Mouse (Mus musculus) MEL (cell line): Measurements from ENCODE around the gene Mpp3. TPM values are rescaled to one million over a fixed set of nuclear protein-coding genes. Genes with fewer than 3 reads are reported as not detected.

Experiments
- DNase-seq: peaks from one replicate; pipeline ENCODE4 v3.0.0; 2011; ENCODE audit warnings: low read depth, low spot score
- H3K27ac ChIP-seq: 2 replicates; pipeline ENCODE4 v1.5.1; 2012; ENCODE audit warnings: low read depth, mild to moderate bottlenecking, control low read depth, low read length, moderate library complexity; ENCODE audit not compliant: control insufficient read depth
- H3K27me3 ChIP-seq, 2 experiments: fragments of 150-350 bp in 1 of 2; sonication (generic) in 1 of 2; 2 replicates each; pipeline ENCODE4 v1.6.1; 2012; ENCODE audit warnings: low read length in 2 of 2, mild to moderate bottlenecking in 2 of 2, improper control_type of control experiment in 1 of 2, moderate library complexity in 1 of 2; ENCODE audit not compliant: insufficient read depth in 2 of 2, control insufficient read depth in 1 of 2
- H3K36me3 ChIP-seq, 2 experiments: 2 replicates each; pipeline ENCODE4 v1.6.1; 2012 to 2014; ENCODE audit warnings: low read length in 2 of 2, improper control_type of control experiment in 1 of 2, inconsistent platforms in 1 of 2, mild to moderate bottlenecking in 1 of 2; ENCODE audit not compliant: insufficient read depth in 2 of 2, control insufficient read depth in 1 of 2
- H3K4me1 ChIP-seq, 2 experiments: fragments of 150-350 bp in 1 of 2; sonication (generic) in 1 of 2; 2 replicates each; pipeline ENCODE4 v1.6.1; 2012; ENCODE audit warnings: low read length in 2 of 2, improper control_type of control experiment in 1 of 2, mild to moderate bottlenecking in 1 of 2; ENCODE audit not compliant: insufficient read depth in 2 of 2, control insufficient read depth in 1 of 2
- H3K4me3 ChIP-seq, 2 experiments: fragments of 150-350 bp in 1 of 2; sonication (generic) in 1 of 2; 2 replicates each; pipeline ENCODE4 v1.5.1; 2012; ENCODE audit warnings: low read depth in 2 of 2, low read length in 2 of 2, mild to moderate bottlenecking in 2 of 2, moderate library complexity in 2 of 2, control low read depth in 1 of 2, improper control_type of control experiment in 1 of 2; ENCODE audit not compliant: control insufficient read depth in 1 of 2, insufficient read depth in 1 of 2
- H3K79me2 ChIP-seq: 2 replicates; pipeline ENCODE4 v1.6.1; 2012; ENCODE audit warnings: mild to moderate bottlenecking, low read length, moderate library complexity; ENCODE audit not compliant: control insufficient read depth, poor library complexity, insufficient read depth
- H3K9ac ChIP-seq: 2 replicates; pipeline ENCODE4 v1.6.1; 2012; ENCODE audit warnings: low read depth, mild to moderate bottlenecking, control low read depth, low read length, moderate library complexity; ENCODE audit not compliant: control insufficient read depth, poor library complexity, severe bottlenecking
- H3K9me3 ChIP-seq: fragments of 150-350 bp; sonication (generic); replicated peaks from 2 replicates; pipeline ENCODE4 v1.6.1; 2012; ENCODE audit warnings: mild to moderate bottlenecking, low read length, improper control_type of control experiment, moderate library complexity; ENCODE audit not compliant: insufficient read depth
- CHD1 ChIP-seq: IDR thresholded peaks from 2 replicates; pipeline ENCODE4 v1.6.1; 2012; ENCODE audit warnings: low read depth, mild to moderate bottlenecking, inconsistent platforms, low read length, improper control_type of control experiment
- CHD2 ChIP-seq: IDR thresholded peaks from 2 replicates; pipeline ENCODE4 v1.6.1; 2011; ENCODE audit warnings: low read length, improper control_type of control experiment
- ELF1 ChIP-seq: IDR thresholded peaks from 2 replicates; pipeline ENCODE4 v1.6.1; 2014; ENCODE audit warnings: low read depth, mild to moderate bottlenecking, inconsistent platforms, low read length, improper control_type of control experiment, moderate library complexity
- ETS1 ChIP-seq: IDR thresholded peaks from 2 replicates; pipeline ENCODE4 v1.6.1; 2012; ENCODE audit warnings: low read depth, mild to moderate bottlenecking, inconsistent platforms, low read length, improper control_type of control experiment, moderate library complexity
- GABPA ChIP-seq: IDR thresholded peaks from 2 replicates; pipeline ENCODE4 v1.6.1; 2012; ENCODE audit warnings: low read depth, mild to moderate bottlenecking, inconsistent platforms, low read length, improper control_type of control experiment, moderate library complexity
- GATA1 ChIP-seq: IDR thresholded peaks from 2 replicates; pipeline ENCODE4 v1.6.1; 2011; ENCODE audit warnings: low read depth, low read length, improper control_type of control experiment
- HCFC1 ChIP-seq: IDR thresholded peaks from 2 replicates; pipeline ENCODE4 v1.6.1; 2012; ENCODE audit warnings: low read depth, mild to moderate bottlenecking, inconsistent platforms, low read length, improper control_type of control experiment, moderate library complexity
- MAFK ChIP-seq: IDR thresholded peaks from 2 replicates; pipeline ENCODE4 v1.6.1; 2011; ENCODE audit warnings: low read depth, mild to moderate bottlenecking, low read length, improper control_type of control experiment, borderline replicate concordance
- MAX ChIP-seq: IDR thresholded peaks from 2 replicates; pipeline ENCODE4 v1.6.1; 2011; ENCODE audit warnings: low read length, improper control_type of control experiment
- MAZ ChIP-seq: IDR thresholded peaks from 2 replicates; pipeline ENCODE4 v1.6.1; 2012; ENCODE audit warnings: low read depth, mild to moderate bottlenecking, inconsistent platforms, low read length, improper control_type of control experiment
- MXI1 ChIP-seq: IDR thresholded peaks from 2 replicates; pipeline ENCODE4 v1.6.1; 2011; ENCODE audit warnings: mild to moderate bottlenecking, low read depth, low read length, improper control_type of control experiment
- MYC ChIP-seq: IDR thresholded peaks from 2 replicates; pipeline ENCODE4 v1.6.1; 2011; ENCODE audit warnings: low read depth, mild to moderate bottlenecking, low read length, improper control_type of control experiment, moderate library complexity
- NELFE ChIP-seq: IDR thresholded peaks from 2 replicates; pipeline ENCODE4 v1.6.1; 2011; ENCODE audit warnings: low read depth, low read length, improper control_type of control experiment
- NRF1 ChIP-seq: IDR thresholded peaks from 2 replicates; pipeline ENCODE4 v1.6.1; 2014; ENCODE audit warnings: low read depth, mild to moderate bottlenecking, inconsistent platforms, low read length, improper control_type of control experiment, moderate library complexity; ENCODE audit not compliant: poor library complexity, insufficient read depth, severe bottlenecking
- POLR2A ChIP-seq, 2 experiments: IDR thresholded peaks; 2 replicates each; pipeline ENCODE4 v1.6.1; 2011 to 2012; ENCODE audit warnings: low read length in 2 of 2, mild to moderate bottlenecking in 2 of 2, control low read depth in 1 of 2, improper control_type of control experiment in 1 of 2, low read depth in 1 of 2, moderate library complexity in 1 of 2; ENCODE audit not compliant: control insufficient read depth in 1 of 2, insufficient read depth in 1 of 2, poor library complexity in 1 of 2
- POLR2AphosphoS5 ChIP-seq: IDR thresholded peaks from 2 replicates; pipeline ENCODE4 v1.6.1; 2012; ENCODE audit warnings: low read depth, borderline replicate concordance, mild to moderate bottlenecking, inconsistent platforms, low read length, moderate library complexity, mixed read lengths
- RCOR1 ChIP-seq: IDR thresholded peaks from 2 replicates; pipeline ENCODE4 v1.6.1; 2012; ENCODE audit warnings: low read depth, mild to moderate bottlenecking, inconsistent platforms, low read length, improper control_type of control experiment
- SIN3A ChIP-seq: IDR thresholded peaks from 2 replicates; pipeline ENCODE4 v1.6.1; 2012; ENCODE audit warnings: low read length, improper control_type of control experiment, inconsistent platforms
- SMC3 ChIP-seq: IDR thresholded peaks from 2 replicates; pipeline ENCODE4 v1.6.1; 2011; ENCODE audit warnings: low read depth, low read length, improper control_type of control experiment
- TCF12 ChIP-seq: IDR thresholded peaks from 2 replicates; pipeline ENCODE4 v1.6.1; 2014; ENCODE audit warnings: low read depth, mild to moderate bottlenecking, inconsistent platforms, low read length, improper control_type of control experiment, moderate library complexity
- ZNF384 ChIP-seq: IDR thresholded peaks from 2 replicates; pipeline ENCODE4 v1.6.1; 2012; ENCODE audit warnings: low read depth, mild to moderate bottlenecking, inconsistent platforms, low read length, improper control_type of control experiment
- polyA plus RNA-seq, 2 experiments: library from polyadenylated mRNA; stranded (reverse) in 1 of 2; unstranded in 1 of 2; fragments of >175 nt in 1 of 2; fragments of >200 nt in 1 of 2; gene quantifications; 2 replicates each; pipeline versions ENCODE4 v1.2.1 to v1.2.4; 2012; ENCODE audit warnings: low replicate concordance in 2 of 2, low read depth in 1 of 2; ENCODE audit not compliant: insufficient read length in 2 of 2, insufficient read depth in 1 of 2, missing spikeins in 1 of 2
- total RNA-seq: library from RNA; depleted of rRNA; stranded (reverse); fragments of 300-350 nt; gene quantifications from 2 replicates; pipeline ENCODE4 v1.2.3, GENCODE M21; 2012

The Mpp3 gene
- total and polyA plus RNA-seq, 3 experiments: 5.5 to 7.1 TPM; not detected in 1

DNA sequence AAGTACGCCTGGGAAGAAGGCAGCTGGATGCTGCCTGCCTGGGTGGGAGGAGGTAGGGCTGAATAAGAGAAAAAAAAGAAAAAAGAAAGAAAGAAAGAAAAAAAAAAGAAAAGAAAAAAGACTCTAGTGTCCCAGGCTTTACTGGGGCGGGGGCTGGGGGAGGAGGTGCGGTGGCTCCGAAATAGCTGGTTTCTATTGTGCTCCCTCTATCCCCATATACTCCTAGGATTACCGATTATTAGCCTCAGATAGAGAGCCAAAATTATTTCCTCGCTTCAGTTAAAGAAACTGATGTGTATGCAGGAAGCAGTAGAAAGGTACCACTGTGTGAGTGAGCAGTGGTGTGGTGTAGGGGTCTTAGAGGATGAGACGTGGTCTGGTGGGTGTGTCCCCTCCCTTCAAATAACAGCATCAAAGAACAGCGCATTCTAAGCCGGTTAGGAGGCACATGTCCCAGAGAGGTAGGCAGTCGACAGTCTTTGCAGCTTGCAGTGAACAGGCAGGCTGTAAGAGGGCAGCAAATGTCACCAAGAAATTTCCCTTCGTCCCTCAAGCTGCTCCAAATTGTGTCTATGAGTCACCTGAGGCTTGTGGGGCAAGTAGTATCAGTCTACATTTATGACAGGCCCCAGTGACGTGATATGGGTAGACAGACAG is 772 bp downstream of the Mpp3 start:
- DNase-seq: peak; percentile 58
- Histone ChIP-seq H3K4me1 (peaks cover 2 to 22% of the 10 kb centered on the region in 2 experiments; a peak in 3 of 4 replicates), H3K36me3 (peaks cover 0 to 14% of the 10 kb centered on the region in 2 experiments; a peak in 2 of 4 replicates), H3K9ac (0 out of 2 replicates have a peak overlapping the region, but pooled peaks have one; percentile 18), H3K4me3 (peak overlapping the region in 1 of 2 experiments; percentile 75; a peak in 1 of 4 replicates), H3K9me3 (no peaks in the 10 kb centered on the region), H3K79me2 (no peaks in the 10 kb centered on the region), H3K27ac (no peak overlapping the region), H3K27me3 (no peaks in the 10 kb centered on the region)
- TF ChIP-seq POLR2A (IDR thresholded peaks at IDR 0.05; ENCODE audit: control insufficient read depth in 1 of 2, insufficient read depth in 1 of 2, low read depth in 1 of 2, low read length in 2 of 2, poor library complexity in 1 of 2) (no peak), MXI1 (peak; percentile 30; the same call in 1 of the 2 replicates)

DNA sequence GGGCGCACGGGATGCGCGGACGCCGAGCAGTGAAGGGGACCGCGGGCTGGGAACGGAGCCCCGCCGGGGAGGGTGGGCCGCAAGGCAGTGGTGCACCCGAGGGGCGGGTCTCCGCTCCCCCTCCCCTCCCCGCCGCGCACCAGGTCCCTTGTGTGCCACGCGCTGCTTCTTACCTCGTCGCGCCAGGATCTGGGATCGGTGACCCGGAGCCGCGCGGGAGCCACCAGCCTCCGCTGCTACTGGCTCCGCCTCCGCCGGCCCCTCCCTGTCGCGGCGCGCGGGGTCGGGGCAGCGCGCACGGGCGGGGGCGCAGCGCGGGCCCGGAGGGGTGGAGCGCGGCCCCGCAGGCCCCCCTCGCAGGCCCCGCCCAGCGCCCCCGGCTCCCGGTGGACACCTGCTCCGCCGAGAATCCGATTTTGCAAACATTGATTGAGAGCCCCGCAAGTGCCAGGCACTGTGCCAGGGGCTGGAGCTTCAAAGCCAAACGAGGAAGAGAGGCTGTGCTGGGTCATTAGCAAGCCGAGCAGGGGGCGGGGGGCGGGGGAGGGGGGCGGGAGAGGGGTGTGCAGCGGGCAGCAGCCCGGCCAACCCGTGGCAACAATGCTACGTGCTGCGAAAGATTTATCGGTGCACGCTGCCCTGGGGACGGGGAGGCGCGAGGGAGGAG is 1.4 kb downstream of the Mpp3 start:
- Histone ChIP-seq H3K27me3 (no peaks in the 10 kb centered on the region), H3K79me2 (no peaks in the 10 kb centered on the region), H3K4me1 (peaks cover 2 to 22% of the 10 kb centered on the region in 2 experiments; a peak in 3 of 4 replicates), H3K27ac (no peak overlapping the region), H3K9ac (peak overlapping the region; percentile 73), H3K36me3 (peaks cover 0 to 14% of the 10 kb centered on the region in 2 experiments; a peak in 2 of 4 replicates), H3K4me3 (peak overlapping the region; percentile 75 to 93), H3K9me3 (no peaks in the 10 kb centered on the region)
- DNase-seq: peak; percentile 62
- TF ChIP-seq POLR2A (IDR thresholded peaks at IDR 0.05; ENCODE audit: control insufficient read depth in 1 of 2, insufficient read depth in 1 of 2, low read depth in 1 of 2, low read length in 2 of 2, poor library complexity in 1 of 2): peak; percentile 28 to 33; a peak in 1 of 4 replicates
- TF ChIP-seq SIN3A: peak; percentile 43; the same call in 1 of the 2 replicates
- peak; percentile 16; the same call in 1 of the 2 replicates for TF ChIP-seq MAZ
- TF ChIP-seq GABPA: no peak
- peak; percentile 27; the same call in 1 of the 2 replicates for TF ChIP-seq NELFE

DNA sequence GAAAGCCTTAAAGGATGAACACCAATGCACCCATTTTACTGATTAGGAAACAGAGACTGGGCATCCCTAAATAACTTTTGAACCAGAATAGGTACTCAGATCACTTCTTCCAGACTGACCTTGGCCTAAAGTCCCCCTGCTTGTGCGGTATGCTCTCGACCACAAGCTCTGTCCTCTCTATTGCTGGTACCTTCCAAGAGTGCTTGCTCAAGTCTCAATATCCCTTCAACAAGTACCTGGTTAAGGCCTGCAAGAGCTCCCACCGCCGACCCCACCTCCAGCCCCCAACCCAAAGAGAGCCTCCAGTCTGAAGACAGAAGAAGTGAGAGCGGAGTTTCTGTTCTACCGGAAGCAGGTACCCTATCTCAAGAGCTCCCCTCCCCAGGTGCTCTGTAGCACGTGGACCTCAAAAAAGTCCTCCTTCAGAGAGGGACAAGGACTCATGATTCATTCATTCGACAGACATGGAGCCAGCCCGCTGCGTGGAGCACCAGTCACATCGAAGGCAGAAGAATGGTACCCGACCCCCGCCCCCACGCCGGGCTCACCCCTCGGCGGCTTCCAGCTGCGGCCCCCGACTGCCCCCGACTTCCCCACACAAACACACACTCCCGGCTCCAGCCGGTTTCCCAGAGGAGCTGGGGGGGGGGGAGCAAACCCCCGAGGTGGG is 2.1 kb downstream of the Mpp3 start:
- H3K9ac ChIP-seq: peak overlapping the region; percentile 73
- H3K36me3 ChIP-seq: peaks cover 0 to 14% of the 10 kb centered on the region in 2 experiments; a peak in 2 of 4 replicates
- peak; percentile 44 for DNase-seq
- H3K79me2 ChIP-seq: no peaks in the 10 kb centered on the region
- H3K27me3 ChIP-seq: no peaks in the 10 kb centered on the region
- H3K4me1 ChIP-seq: peaks cover 2 to 22% of the 10 kb centered on the region in 2 experiments; a peak in 3 of 4 replicates
- no peaks in the 10 kb centered on the region for H3K9me3 ChIP-seq
- H3K27ac ChIP-seq: no peak overlapping the region
- peak overlapping the region; percentile 75 to 93 for H3K4me3 ChIP-seq
- TF ChIP-seq HCFC1 (no peak), RCOR1 (no peak), CHD1 (no peak), GATA1 (no peak), CHD2 (no peak), ETS1 (no peak), GABPA (no peak), ELF1 (no peak), MYC (peak; percentile 37; the same call in 1 of the 2 replicates), ZNF384 (no peak), TCF12 (no peak), MAZ (no peak), SMC3 (no peak), MAX (peak; percentile 58; the same call in 1 of the 2 replicates), POLR2AphosphoS5 (no peak), NELFE (no peak), MAFK (no peak), NRF1 (no peak), SIN3A (peak; percentile 34; the same call in 1 of the 2 replicates)
